Mouse (Mus musculus): Measurements from ENCODE around the gene Ccl6.

Ccl6 gene

DNA sequence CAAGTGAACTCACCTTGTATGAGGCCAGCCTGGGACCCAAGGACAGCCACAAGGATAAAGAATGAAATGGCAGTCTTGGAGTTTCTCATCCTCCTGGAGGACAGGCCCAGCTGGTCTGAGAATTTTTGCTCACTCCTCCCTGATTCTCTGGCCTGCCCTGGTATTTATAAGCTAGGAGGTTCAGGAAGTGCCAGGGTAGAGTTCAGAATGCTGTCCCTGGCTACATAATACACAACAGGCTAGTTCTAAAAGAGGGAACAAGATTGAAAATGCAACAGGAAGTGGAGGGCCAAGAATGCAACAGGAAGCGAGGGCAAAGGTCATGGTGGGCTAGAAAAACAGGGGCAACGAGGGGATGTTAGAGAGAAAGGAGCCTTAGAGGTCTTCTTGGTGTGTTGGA lies at the start of gene Ccl6:
TSS of gene Ccl6 (minus strand) at position 235 of the 400 bp plus-strand sequence.
- DNase-seq (ENCODE audit: low spot score) = no peak

DNA sequence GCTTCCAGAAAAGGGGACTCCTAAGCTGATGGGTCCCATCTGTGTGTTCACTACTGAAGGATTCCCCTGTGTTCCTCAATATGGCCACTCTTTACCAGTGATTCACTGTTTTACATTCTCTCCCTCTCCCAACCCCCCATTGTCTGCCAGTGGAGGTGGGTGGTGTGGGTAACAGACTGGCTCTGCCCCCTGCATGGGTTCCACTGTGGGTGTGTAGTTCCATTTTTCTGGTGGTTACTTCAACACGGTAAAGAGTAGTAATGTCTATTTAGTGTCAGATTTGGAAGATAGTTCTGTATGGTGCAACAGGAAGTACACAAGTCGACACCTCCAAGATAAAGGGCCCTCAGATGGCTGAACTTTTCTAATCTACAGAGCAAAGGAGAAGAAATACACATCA lies 48.3 kb upstream of the Ccl6 start:
- no peak for DNase-seq (ENCODE audit: low spot score)

DNA sequence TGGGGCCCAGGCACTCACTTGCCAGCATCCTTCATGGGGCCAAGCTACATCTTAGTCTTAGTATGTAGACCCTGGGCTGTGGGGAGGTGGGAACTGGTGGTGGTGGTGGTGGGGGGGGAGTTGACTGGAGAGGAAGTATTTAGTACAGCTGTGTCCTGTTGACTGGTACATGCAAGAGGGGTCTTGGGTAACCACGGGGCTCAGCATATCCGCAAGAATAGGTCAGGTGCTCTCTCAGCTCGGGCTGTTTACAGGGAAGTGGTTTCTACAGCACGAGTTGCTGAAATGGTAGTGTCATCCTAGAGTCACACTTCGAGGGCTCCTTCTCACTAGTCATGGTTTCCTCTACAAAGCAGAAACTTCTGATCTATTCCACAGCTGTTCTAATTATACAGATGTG lies 47.3 kb upstream of the Ccl6 start:
- no peak for DNase-seq (ENCODE audit: low spot score)

DNA sequence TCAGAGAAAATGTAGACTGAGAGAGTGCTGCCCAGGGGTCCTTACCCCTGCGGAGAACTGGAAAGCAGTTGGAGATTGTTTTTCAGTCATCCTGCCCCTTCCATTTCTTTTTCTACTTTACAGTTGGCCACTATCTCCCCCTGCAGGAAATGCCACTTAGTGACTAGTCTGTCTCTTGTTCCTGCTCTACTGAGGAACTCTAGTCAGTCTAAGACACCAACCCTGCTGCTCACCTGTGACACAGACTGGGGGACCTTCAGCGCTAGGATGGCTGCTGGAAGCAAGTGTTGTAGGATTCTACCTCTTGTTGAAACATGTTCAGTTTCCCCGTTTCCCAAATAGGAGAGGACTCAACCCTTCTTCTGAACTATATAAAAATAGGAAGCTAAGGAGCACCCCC lies 46.6 kb upstream of the Ccl6 start:
- DNase-seq (ENCODE audit: low spot score) = no peak

DNA sequence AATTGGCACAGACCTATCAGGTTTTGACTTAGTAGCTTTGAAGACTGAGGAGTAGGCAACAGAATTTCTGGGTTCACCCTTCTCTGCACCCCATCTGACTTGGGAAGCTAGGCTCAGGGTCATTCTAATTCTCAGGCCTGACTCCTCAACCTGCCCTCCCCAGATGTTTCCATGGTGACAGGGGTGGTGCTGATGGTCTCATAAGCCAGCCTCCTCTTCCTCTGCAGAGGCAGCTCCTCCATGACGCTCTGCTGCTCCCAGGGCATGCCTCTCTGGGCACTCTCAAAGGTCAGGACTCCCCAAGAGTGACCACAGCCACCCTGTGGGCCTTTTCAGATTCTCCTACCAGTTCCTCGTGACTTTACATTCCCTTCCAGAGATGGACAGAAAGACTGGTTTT lies 46.0 kb upstream of the Ccl6 start:
- DNase-seq (ENCODE audit: low spot score) = no peak

DNA sequence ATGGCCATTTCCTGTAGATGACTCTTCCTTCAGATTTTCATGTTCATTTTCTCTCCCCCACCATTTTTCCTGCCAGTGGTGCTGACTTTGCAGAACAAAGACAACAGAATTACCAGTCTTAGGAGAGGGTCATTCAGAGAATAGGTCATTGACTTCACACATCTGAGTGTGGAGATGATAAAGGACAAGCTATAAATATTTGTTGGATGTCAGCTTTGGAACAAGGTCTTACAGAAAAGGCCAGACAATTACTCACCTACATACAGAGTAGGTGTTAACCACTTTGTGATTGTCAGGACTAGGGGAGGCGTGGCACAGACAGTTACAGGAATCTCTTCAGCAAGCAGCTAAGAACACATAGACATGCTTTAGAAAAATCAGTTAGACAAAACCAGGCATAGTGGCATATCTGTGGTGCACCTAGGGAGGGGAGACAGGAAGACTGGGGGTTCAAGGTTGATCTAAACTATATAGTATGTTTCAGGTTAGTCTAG lies 43.9 kb upstream of the Ccl6 start:
- DNase-seq (ENCODE audit: low spot score) = no peak

DNA sequence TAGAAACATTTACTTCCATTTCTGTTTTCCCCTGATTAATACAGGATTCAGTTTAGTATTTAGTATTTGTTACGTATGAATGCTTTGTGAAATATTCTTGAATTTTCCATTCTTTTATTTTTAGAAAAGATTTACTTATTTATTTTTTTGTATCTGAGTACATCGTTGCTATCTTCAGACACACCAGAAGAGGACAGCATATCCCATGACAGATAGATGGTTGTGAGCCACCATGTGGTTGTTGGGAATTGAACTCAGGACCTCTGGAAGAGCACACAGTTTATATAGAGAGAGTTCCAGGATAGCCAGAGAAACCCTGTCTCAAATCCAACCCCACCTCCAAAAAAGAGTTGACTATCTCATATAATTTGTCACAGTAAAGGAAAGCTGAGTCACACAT lies 42.0 kb upstream of the Ccl6 start:
- no peak for DNase-seq (ENCODE audit: low spot score)

DNA sequence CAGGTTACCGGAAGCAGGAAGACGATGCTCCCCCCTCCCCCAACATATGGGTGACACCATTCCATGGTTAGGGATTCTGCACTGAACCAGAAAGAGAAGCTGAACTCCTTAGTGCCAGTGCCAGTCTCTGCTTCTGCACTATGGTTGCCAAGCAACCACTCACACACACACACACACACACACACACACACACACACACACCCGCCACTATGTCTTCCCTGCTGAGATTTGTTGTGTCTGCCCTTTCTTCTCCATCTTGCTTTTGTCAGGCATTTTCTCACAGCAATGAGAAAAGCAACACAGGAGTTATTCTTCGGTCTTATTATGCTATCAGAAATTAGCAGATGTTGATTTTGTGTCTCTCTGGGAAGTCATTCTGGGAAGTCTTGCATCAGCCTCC lies 41.5 kb upstream of the Ccl6 start:
- DNase-seq (ENCODE audit: low spot score) = no peak

DNA sequence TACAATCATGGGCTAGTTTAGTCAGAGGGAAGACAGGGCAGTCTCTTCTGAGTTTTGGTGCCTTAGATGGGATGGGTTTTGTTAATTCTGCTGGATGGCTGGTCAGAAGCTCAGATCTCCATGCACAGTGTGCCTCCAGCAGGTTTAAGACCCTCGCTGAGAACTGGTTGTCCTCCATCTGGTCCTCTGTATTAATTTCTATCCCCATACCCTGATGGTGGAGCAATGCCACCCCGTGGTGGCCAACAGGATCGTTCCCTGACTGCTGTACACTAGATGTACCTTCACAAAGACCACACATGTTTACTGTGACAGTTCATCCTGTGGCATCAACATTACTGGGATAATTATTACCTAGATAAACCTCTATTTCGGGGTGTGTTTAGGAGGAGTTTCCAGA lies 39.9 kb upstream of the Ccl6 start:
- DNase-seq (ENCODE audit: low spot score) = no peak

DNA sequence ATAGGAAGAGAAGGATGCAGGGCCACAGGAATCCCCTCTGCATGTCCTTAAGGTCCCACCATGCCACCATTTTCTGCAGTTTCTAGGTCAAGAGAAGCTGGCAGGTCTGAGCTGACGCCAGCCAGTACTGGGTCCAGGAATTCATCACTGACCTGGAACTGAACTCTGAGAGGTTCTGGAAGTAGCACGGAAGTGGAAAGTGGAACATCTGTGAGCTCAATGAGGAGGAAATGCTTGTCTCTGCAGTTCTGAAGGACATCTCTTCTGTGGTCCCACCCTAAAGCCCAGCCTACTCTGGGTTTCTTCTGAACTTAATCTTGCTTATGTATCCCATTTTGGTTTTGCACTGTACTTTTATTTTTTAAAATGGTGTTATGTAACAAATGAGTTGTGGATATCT lies 38.2 kb upstream of the Ccl6 start:
- no peak for DNase-seq (ENCODE audit: low spot score)

DNA sequence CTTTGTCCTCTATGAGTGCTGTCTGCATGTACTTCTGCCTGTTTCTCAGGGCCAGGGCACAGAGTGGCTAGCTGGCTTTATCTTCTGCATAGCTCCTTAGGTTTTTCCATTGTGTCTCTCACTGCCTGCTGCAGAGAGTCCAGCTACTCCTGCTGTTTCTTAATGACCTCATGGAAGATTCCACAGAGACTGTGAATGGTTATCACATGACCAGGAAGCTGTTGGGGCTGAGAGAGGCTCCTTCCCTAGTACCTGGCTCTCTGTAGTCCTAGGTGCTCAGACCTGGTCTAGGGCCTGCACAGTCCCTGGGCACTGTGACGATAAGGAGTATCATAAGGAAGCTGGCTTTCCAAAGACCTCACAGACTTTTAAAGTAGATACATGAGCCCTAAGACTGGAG lies 37.7 kb upstream of the Ccl6 start:
- DNase-seq (ENCODE audit: low spot score) = no peak

DNA sequence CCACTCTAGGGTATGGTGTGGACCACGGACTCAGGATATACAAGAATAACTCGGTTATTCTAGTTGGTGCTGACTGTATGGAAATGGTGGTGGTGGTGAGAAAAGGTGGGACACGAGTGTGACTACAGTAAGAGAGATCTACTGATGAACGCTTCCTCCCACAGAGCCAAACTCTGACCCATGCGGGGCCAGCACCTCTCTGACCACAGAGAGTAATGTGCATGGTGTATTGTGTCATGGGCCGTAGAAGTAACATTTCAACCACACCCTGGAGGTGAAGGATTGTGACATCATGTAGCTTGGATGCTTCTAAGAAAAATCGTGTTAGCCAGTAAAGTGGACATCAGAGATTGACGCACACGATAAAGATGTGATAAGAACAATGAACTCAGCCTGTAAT lies 35.9 kb upstream of the Ccl6 start:
- DNase-seq (ENCODE audit: low spot score) = no peak

DNA sequence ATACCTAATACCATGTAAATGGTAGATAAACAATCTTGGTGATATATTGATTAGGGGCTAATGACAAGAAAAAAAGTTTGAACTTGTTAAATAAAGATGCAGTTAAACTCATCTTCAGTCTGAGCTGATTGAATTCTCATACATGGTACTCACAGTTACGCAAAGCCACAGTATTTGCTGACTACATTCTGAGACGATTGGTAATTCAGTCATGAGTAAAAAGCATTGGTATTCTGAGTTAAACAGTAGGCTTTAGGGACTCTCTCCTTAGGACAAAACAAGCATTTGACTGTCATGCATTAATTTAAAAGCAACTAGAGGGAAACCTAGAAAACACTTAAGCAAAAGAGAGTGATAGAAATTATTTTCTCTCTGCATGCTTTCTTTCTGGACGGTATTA lies 30.7 kb upstream of the Ccl6 start:
- no peak for DNase-seq (ENCODE audit: low spot score)

DNA sequence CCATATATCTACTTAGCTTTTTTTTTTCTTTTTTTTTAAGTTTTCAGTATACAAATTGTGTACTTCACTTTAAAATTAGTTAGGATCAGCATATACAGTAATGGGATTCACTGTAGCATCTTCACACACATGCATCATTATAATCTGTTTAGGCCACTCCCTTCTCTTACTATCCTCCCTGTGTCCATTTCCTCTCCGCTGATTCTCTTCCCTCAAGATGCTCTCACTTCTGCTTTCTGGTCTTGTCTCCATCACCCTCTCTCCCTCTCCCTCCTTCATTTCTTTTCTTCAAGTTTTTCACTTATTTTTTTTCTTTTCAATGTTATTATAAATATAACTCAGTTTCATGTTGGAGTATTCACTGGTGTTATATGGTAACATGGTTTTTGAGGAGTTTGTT lies 26.1 kb upstream of the Ccl6 start:
- DNase-seq (ENCODE audit: low spot score) = no peak

DNA sequence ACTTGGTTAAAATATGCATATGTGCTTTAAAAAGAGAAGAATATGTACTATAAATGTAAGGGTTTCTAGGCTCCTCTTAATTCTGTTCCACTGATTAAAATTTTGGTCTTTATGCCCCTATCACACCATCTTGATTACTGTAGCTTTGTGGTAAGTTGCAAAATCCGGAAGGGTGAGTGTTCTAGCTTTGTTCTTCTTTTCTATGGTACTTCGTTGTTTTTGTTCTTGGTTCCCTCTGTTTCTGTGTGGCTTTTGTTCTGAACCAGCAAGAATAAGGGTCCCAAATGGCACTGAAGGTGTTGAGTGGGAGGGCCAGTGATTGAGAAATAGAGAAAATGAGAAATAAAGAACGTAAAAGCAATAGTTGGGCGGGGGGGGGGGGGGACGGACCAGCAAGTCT lies 25.4 kb upstream of the Ccl6 start:
- DNase-seq (ENCODE audit: low spot score) = no peak

DNA sequence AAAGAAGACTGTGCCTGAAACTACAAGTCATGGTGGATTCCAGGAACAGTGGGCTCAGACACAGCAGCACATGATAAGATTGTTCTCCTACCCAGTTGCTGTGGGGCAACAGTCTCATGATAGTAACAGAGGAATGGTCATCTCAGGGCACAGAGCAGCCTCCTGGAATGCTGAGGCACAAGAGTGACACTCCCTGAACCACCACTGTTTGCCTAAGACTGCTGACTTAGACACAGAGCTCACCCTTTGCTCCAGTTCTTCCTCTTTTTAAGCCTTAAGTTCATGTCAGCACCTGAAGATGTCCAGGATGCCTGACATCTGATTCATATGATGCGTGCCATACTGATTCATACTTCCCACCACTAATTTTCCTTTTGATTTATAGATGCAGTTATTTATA lies 23.7 kb upstream of the Ccl6 start:
- no peak for DNase-seq (ENCODE audit: low spot score)

DNA sequence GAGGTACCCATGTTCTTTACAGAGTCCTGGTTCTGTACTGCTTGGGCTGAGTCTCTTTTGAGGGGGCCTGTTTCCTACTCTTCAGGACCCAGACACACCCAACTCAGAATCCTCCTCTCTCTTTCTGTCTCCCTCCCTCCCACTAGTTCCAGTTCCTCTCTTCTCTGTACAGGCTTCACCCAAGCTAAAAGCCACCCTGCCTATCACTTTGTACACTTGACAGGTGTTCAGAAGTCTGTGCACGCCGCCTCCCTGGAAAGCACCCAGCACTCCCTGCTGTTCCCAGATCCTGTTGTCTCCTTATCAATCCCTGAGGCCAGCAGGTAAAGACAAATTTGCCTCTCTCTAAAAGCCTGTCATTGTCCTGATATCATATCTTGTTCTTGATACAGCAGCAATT lies 18.0 kb upstream of the Ccl6 start:
- no peak for DNase-seq (ENCODE audit: low spot score)

DNA sequence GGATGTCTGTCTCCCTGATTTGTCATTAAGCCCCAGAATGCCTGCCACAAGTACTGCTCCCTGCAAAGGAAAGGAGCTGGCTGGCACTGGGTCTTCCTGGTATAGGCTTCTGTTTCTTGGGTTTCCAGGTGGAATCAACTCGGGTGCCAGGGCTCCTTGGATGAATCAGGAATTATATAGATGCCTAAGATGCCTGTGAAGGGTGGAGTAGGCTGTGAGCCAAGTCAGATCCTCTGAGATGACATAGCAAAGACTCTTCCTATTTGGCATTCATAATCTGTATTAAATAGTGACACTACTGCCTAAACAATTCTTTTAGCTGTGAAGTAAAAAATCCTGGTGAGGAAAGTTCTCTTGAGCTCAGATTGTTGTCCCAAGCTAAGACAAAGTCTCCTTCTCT lies 13.5 kb upstream of the Ccl6 start:
- no peak for DNase-seq (ENCODE audit: low spot score)

DNA sequence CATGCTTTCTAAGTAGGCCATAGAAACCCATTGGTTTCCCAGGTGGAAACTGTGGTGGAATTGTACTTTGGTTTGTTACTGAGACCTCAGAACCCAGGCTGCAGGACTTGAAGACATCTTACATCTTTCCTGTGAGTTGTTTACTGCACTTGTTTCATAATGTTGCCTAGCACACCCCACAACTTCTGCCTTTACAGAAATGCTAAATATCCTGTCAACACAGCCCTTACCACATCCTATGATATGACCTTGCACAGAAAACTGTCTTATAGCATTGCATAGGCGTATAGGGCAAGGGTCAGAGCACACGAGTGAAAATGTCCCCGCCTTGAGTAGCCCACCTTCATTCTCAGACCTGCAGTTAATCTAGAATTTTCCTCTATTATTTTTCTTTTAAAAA lies 12.6 kb upstream of the Ccl6 start:
- no peak for DNase-seq (ENCODE audit: low spot score)

DNA sequence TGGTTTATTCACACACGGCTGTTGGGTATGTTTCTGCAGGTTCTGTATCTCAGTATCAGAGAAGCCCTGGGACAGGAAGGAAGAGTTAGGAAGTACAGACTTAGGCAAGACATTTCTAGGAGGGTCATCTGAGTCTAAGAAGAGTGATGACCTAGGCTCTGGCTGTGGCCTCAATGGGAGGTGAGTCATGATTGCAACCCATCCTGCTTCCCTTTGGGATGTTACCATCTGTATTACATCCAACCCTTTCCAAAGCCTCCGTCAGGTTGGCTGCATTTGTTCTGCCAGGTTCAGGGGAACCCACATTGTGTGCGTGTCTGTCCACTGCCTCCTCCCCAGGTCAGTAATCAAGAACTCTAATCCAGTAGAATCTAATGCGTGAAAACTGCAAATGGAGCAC lies 11.8 kb upstream of the Ccl6 start:
- DNase-seq (ENCODE audit: low spot score) = no peak

DNA sequence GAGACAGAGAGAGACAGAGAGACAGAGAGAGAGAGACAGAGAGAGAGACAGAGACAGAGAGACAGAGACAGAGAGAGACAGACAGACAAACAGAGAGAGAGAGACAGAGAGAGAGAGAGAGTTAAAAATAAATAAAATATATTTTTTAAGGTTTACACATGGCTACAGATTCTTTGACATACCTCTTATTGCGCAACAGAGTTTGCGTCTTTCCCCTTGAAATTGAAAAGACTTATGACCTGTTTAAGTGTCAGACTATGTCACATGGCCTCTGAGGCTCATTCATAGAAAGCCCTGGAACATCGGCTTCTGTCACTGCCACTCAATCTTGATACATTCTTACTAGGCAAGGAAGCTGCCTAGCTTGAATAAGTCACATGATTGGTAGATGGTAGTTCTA lies 10.5 kb upstream of the Ccl6 start:
- DNase-seq (ENCODE audit: low spot score) = no peak

DNA sequence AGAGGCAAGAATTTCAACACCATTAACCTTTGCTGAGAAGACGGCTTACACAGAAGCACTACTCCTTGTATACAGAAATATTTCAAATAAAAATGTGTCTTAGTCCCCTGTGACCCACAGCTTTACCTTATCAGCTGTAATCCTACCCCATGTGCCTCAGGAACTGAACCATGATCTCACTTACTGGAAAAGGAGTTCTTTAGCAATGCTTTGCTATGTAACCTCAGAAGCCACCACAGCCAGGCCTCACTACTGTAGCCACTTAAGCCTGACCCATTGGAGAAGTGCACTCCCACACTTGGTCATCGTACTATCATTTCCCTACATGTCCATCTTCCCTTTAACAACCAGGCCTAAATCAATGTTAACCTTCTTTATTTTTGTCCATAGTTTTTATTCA lies 7.7 kb upstream of the Ccl6 start:
- no peak for DNase-seq (ENCODE audit: low spot score)

DNA sequence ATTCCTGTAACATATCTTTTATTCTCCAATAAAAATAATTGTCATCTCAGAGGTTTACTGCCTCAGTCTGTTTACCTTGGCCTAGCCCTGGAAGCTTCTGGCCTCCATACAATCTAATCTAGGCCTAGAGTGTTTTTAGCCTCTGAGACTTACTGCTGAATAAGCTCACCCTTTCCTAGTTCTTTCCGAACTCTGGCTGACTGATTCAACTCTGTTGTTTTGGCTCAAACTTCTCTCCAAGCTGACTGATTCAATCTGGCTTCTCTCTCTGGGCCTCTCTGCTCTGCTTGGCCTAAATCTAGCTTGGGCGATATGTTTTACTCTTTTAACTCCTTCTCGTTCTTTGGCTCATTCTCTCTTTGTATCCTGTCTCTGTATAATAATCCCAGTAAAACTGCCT lies 6.1 kb upstream of the Ccl6 start:
- DNase-seq (ENCODE audit: low spot score) = no peak

DNA sequence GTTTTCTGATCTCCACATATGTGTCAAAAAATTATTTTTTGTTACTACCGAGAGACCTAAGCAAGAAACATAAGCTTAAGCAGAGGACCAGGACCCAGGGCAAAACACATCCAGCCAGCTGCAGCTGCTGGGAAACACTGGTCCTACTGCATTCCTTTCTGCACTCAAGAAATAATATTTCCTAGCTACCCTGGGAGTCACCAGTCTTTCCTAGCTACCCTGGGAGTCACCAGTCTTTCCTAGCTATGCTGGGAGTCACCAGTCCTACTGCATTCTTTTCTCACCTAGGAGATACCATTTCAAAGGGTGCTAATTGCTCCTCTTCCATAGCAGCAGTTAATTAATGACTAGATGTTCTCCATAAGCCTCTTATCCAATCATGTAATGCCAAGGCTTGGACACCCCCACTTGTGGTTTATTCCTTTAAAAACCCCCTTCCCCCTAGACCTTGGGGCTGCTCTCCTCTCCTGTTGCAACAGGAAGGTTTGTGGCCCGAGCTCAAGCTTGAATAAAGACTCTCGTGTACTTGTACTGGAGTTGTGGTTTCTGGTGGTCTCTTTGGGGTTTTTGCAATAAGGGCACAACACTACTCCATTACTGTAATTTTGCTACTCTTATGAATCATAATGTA lies 5.4 kb upstream of the Ccl6 start:
- DNase-seq (ENCODE audit: low spot score) = no peak

DNA sequence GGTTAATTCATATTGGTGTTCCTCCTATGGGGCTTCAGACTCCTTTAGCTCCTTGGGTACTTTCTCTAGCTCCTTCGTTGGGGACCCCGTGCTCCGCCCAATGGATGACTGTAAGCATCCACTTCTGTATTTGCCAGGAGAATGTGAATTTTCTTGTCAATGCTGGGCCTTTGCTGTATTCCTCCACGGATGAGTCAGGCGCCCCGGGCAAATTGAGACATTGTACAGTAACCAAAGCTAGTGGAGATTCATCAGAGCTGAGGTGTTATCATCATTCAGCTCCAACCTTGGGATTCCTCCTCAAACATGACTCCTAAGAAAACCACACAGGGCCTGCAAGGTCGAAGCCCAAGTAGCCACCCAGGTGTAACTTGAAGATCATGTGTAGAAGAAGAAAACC lies 4.9 kb upstream of the Ccl6 start:
- no peak for DNase-seq (ENCODE audit: low spot score)

Data from urinary bladder, postnatal 25 days (tissue).